ENCODE assay signal across 31 mouse cellular contexts in genomic region chr6:116235336-116235735, GRCm38 (mm10). TPM values are rescaled to one million over a fixed set of nuclear protein-coding genes. Genes with fewer than 3 reads are reported as not detected.
DNase-seq lines count a peak whose midpoint lies in the region; ATAC-seq and TF ChIP-seq lines count a peak whose summit lies in the region.
"Had no signal": no experiment of that assay in that cellular context is flagged by ENCODE, and none has a peak within 500 bp of the region (broad histone marks: within the 10 kb centered on the region; RNA-seq: fewer than 3 reads in every experiment).

No protein-coding gene starts in this region.

- TF ChIP-seq EP300 in CH12.LX (IDR thresholded peaks at IDR 0.05; ENCODE audit: low read length), result no peak

- no peaks in the 10 kb centered on the region for H3K9me3 ChIP-seq in heart, embryonic 11.5 days (replicated peaks; ENCODE audit: control insufficient read depth, low read length)
- no peaks in the 10 kb centered on the region for H3K9me3 ChIP-seq in CH12.LX (replicated peaks; ENCODE audit: low read length)
- H3K9me3 ChIP-seq: embryonic facial prominence, embryonic 10.5 days; embryonic facial prominence, embryonic 15.5 days; forebrain, embryonic 12.5 days; hindbrain, embryonic 12.5 days; liver, embryonic 15.5 days; lung, embryonic 15.5 days; midbrain, embryonic 10.5 days; neural tube, embryonic 12.5 days had no signal

- DNase-seq in adrenal gland, postnatal 10 days, result peak; percentile 48
- DNase-seq in adrenal gland, postnatal 4 days (ENCODE audit: low spot score in 2 of 2), result no peak
- DNase-seq in gastrocnemius, adult 18-20 months (ENCODE audit: low spot score), result peak; percentile 15
- DNase-seq in gastrocnemius, postnatal 14 days, result no peak
- peak; percentile 15 to 17 for DNase-seq in heart, adult 9 months (ENCODE audit: low spot score in 2 of 2)
- DNase-seq in CH12.LX (ENCODE audit: extremely low read depth), result peak; percentile 31
- DNase-seq: cerebellum, postnatal 10 days; forebrain, postnatal 0 days; gastrocnemius, postnatal 25 days; heart, postnatal 14 days; kidney, adult 9 months; kidney, postnatal 10 days; layer of hippocampus, adult 9-11 months; liver; right cerebral cortex, adult 18-20 months; thymus, adult 18-20 months; thymus, postnatal 36 days had no signal

- H3K27me3 ChIP-seq in heart, embryonic 11.5 days (ENCODE audit: control insufficient read depth, insufficient read depth, low read length), result no peaks in the 10 kb centered on the region
- H3K27me3 ChIP-seq in CH12.LX (replicated peaks), result no peaks in the 10 kb centered on the region
- H3K27me3 ChIP-seq: embryonic facial prominence, embryonic 15.5 days; forebrain, embryonic 12.5 days; hindbrain, embryonic 12.5 days; liver, embryonic 15.5 days; lung, embryonic 15.5 days; neural tube, embryonic 12.5 days had no signal

- in situ Hi-C loops in CH12.LX (cut with MboI; ENCODE audit: low pct_ligation_motif_present, low pct_unique_long_range_greater_than_20kb, low sequenced_read_pairs), result no loop called here

- no peak overlapping the region for H3K27ac ChIP-seq in heart, embryonic 11.5 days (ENCODE audit: low read depth, low read length)
- no peak overlapping the region for H3K27ac ChIP-seq in CH12.LX (ENCODE audit: insufficient read depth, low read depth)
- H3K27ac ChIP-seq: embryonic facial prominence, embryonic 10.5 days; embryonic facial prominence, embryonic 15.5 days; forebrain, embryonic 12.5 days; hindbrain, embryonic 12.5 days; liver, embryonic 15.5 days; lung, embryonic 15.5 days; midbrain, embryonic 10.5 days; neural tube, embryonic 12.5 days; stomach, postnatal 0 days had no signal

- H3K79me2 ChIP-seq in CH12.LX (replicated peaks; ENCODE audit: control insufficient read depth, extremely low read depth, insufficient read depth, poor library complexity, severe bottlenecking), result no peaks in the 10 kb centered on the region

- H3K36me3 ChIP-seq in heart, embryonic 11.5 days (ENCODE audit: control insufficient read depth, insufficient read depth, low read length), result peaks cover 23% of the 10 kb centered on the region
- peaks cover 49 to 65% of the 10 kb centered on the region in 2 experiments for H3K36me3 ChIP-seq in CH12.LX (replicated peaks in 1 of 2; ENCODE audit: control insufficient read depth in 1 of 2, insufficient read depth in 1 of 2, low read length in 1 of 2)

- ATAC-seq in heart, embryonic 11.5 days (replicated peaks; ENCODE audit: insufficient number of reproducible peaks, low FRiP score, low TSS enrichment), result no peak
- no peak for ATAC-seq in granulocyte monocyte progenitor cell, adult 5-6 weeks (replicated peaks; ENCODE audit: poor library complexity, severe bottlenecking)
- ATAC-seq: forebrain, postnatal 0 days; intestine, postnatal 0 days; midbrain, embryonic 16.5 days had no signal

- TF ChIP-seq CTCF in CH12.LX (conservative IDR thresholded peaks at IDR 0.05 in 1 of 2, IDR thresholded peaks at IDR 0.05 in 1 of 2; ENCODE audit: low read depth in 2 of 2, low read length in 2 of 2), result no peak

- no peak for TF ChIP-seq RAD21 in CH12.LX (IDR thresholded peaks at IDR 0.05; ENCODE audit: low read depth, low read length)

- no peaks in the 10 kb centered on the region for H3K4me1 ChIP-seq in heart, embryonic 11.5 days (ENCODE audit: control insufficient read depth, insufficient read depth, low read length)
- peaks cover 2 to 25% of the 10 kb centered on the region in 2 experiments for H3K4me1 ChIP-seq in CH12.LX (ENCODE audit: control insufficient read depth in 1 of 2, insufficient read depth in 2 of 2)
- H3K4me1 ChIP-seq: embryonic facial prominence, embryonic 10.5 days; embryonic facial prominence, embryonic 15.5 days; forebrain, embryonic 12.5 days; hindbrain, embryonic 12.5 days; liver, embryonic 15.5 days; lung, embryonic 15.5 days; midbrain, embryonic 10.5 days; neural tube, embryonic 12.5 days had no signal

- intact Hi-C loops in gastrocnemius, postnatal 14 days (cut with DNase I; ENCODE audit: low total_unique reads), result no loop called here

- H3K4me2 ChIP-seq in heart, embryonic 11.5 days, result no peak overlapping the region
- no peak overlapping the region for H3K4me2 ChIP-seq in CH12.LX (ENCODE audit: insufficient read depth, low read depth, poor library complexity, severe bottlenecking)
- H3K4me2 ChIP-seq: embryonic facial prominence, embryonic 15.5 days; forebrain, embryonic 12.5 days; hindbrain, embryonic 12.5 days; liver, embryonic 15.5 days; lung, embryonic 15.5 days; neural tube, embryonic 12.5 days had no signal

- no peak for TF ChIP-seq POLR2A in CH12.LX (IDR thresholded peaks at IDR 0.05; ENCODE audit: low read depth, low read length)

- no peak overlapping the region for H3K9ac ChIP-seq in heart, embryonic 11.5 days (ENCODE audit: low read depth, low read length)
- no peak overlapping the region for H3K9ac ChIP-seq in CH12.LX (ENCODE audit: insufficient read depth, low read depth)
- H3K9ac ChIP-seq: embryonic facial prominence, embryonic 15.5 days; forebrain, embryonic 12.5 days; forebrain, postnatal 0 days; hindbrain, embryonic 12.5 days; liver, embryonic 15.5 days; lung, embryonic 15.5 days; neural tube, embryonic 12.5 days had no signal

- 82% methylated on average over 5 of the region's 5 CpGs for WGBS in heart, embryonic 11.5 days (ENCODE audit: insufficient replicate concordance)

- dilution Hi-C loops in CH12.LX (cut with MboI; ENCODE audit: extremely low pct_ligation_motif_present, extremely low pct_unique_long_range_greater_than_20kb, low sequenced_read_pairs), result no loop called here

- H3K4me3 ChIP-seq in heart, embryonic 11.5 days (ENCODE audit: low read depth, low read length), result no peak overlapping the region
- no peak overlapping the region for H3K4me3 ChIP-seq in CH12.LX (replicated peaks in 1 of 3; ENCODE audit: low read depth in 2 of 3, low read length in 2 of 3, poor library complexity in 1 of 3)
- H3K4me3 ChIP-seq: embryonic facial prominence, embryonic 10.5 days; embryonic facial prominence, embryonic 15.5 days; forebrain, embryonic 12.5 days; hindbrain, embryonic 12.5 days; liver, embryonic 15.5 days; lung, embryonic 15.5 days; midbrain, embryonic 10.5 days; myocyte; neural tube, embryonic 12.5 days had no signal

TF ChIP-seq in CH12.LX, 34 proteins besides CTCF, POLR2A, EP300 and RAD21 (continues in another document):
- TF ChIP-seq SIN3A (IDR thresholded peaks at IDR 0.05; ENCODE audit: low read length), result no peak
- no peak for TF ChIP-seq IRF4 (IDR thresholded peaks at IDR 0.05; ENCODE audit: low read depth, low read length)
- TF ChIP-seq USF1 (IDR thresholded peaks at IDR 0.05; ENCODE audit: low read depth, low read length), result no peak
- TF ChIP-seq E2F4 (IDR thresholded peaks at IDR 0.05; ENCODE audit: insufficient replicate concordance, low read depth, low read length), result no peak
- TF ChIP-seq NRF1 (IDR thresholded peaks at IDR 0.05; ENCODE audit: low read depth, low read length), result no peak
- no peak for TF ChIP-seq RCOR1 (conservative IDR thresholded peaks at IDR 0.05; ENCODE audit: low read depth, low read length)
- no peak for TF ChIP-seq TCF12 (IDR thresholded peaks at IDR 0.05; ENCODE audit: low read depth, low read length)
- no peak for TF ChIP-seq CHD1 (IDR thresholded peaks at IDR 0.05; ENCODE audit: low read depth, low read length)
- TF ChIP-seq JUN (IDR thresholded peaks at IDR 0.05; ENCODE audit: insufficient read depth, low read depth, low read length), result no peak
- TF ChIP-seq CHD2 (IDR thresholded peaks at IDR 0.05; ENCODE audit: low read length), result no peak
- no peak for TF ChIP-seq ETS1 (conservative IDR thresholded peaks at IDR 0.05; ENCODE audit: low read depth, low read length)
- no peak for TF ChIP-seq GABPA (IDR thresholded peaks at IDR 0.05; ENCODE audit: insufficient replicate concordance, low read depth, low read length)
- TF ChIP-seq JUND (conservative IDR thresholded peaks at IDR 0.05; ENCODE audit: low read depth, low read length), result no peak
- no peak for TF ChIP-seq KAT2A (IDR thresholded peaks at IDR 0.05; ENCODE audit: insufficient replicate concordance, low read length)
- no peak for TF ChIP-seq POLR2AphosphoS2 (IDR thresholded peaks at IDR 0.05; ENCODE audit: low read depth, low read length)

RNA-seq across cellular contexts. Expression of gene Washc2, which starts 27.5 kb away (rescaled TPM):
- total RNA-seq in adrenal gland, postnatal 10 days (2021), result 10 to 100 TPM; 41.3 to 52.7 TPM
- 10 to 100 TPM; 74.4 to 79.6 TPM for total RNA-seq in adrenal gland, postnatal 4 days (2021)
- 10 to 100 TPM; 20.5 to 22.1 TPM for total RNA-seq in gastrocnemius, adult 18-20 months (2021)
- 10 to 100 TPM; 22.2 to 22.4 TPM for total RNA-seq in gastrocnemius, postnatal 14 days (2021)
- polyA plus RNA-seq in heart, embryonic 11.5 days (2014; fragmentation: Nextera tagmentation; extraction: Ambion mirVana), result 31.1 and 40.2 TPM in 2 replicates
- 37.4 and 39.6 TPM in 2 replicates for total RNA-seq in CH12.LX (2012; rRNA removed)
- 37.3 and 42.6 TPM in 2 replicates for total RNA-seq in CH12.LX (2014; rRNA removed)
- 51.7 and 59.3 TPM in 2 replicates for polyA plus RNA-seq in CH12.LX (2012; ENCODE audit: insufficient read length, low read depth)
- total RNA-seq in granulocyte monocyte progenitor cell, adult 5-6 weeks (2014; fragmentation: Nextera tagmentation), result 54.8 and 62.2 TPM in 2 replicates
- total RNA-seq in granulocyte monocyte progenitor cell, adult 5-6 weeks (2017), result 49.0 and 53.3 TPM in 2 replicates

RNA-seq across cellular contexts. Expression of gene Zfand4, which starts 28.7 kb away (rescaled TPM):
- 1 to 10 TPM; 5.0 to 5.5 TPM for total RNA-seq in adrenal gland, postnatal 10 days (2021)
- total RNA-seq in adrenal gland, postnatal 4 days (2021), result 1 to 10 TPM; 6.0 to 7.2 TPM
- total RNA-seq in gastrocnemius, adult 18-20 months (2021), result under 1 TPM; 0.52 to 0.94 TPM
- total RNA-seq in gastrocnemius, postnatal 14 days (2021), result 1 to 10 TPM in 1 of 2 experiments, under 1 TPM in 1; 0.97 to 1.3 TPM
- polyA plus RNA-seq in heart, embryonic 11.5 days (2014; fragmentation: Nextera tagmentation; extraction: Ambion mirVana), result 4.5 and 6.3 TPM in 2 replicates
- total RNA-seq in CH12.LX (2012; rRNA removed), result 3.0 and 3.1 TPM in 2 replicates
- 2.2 and 2.7 TPM in 2 replicates for total RNA-seq in CH12.LX (2014; rRNA removed)
- 3.8 and 4.4 TPM in 2 replicates for polyA plus RNA-seq in CH12.LX (2012; ENCODE audit: insufficient read length, low read depth)
- total RNA-seq in granulocyte monocyte progenitor cell, adult 5-6 weeks (2014; fragmentation: Nextera tagmentation), result 19.9 and 32.7 TPM in 2 replicates
- 15.3 and 16.3 TPM in 2 replicates for total RNA-seq in granulocyte monocyte progenitor cell, adult 5-6 weeks (2017)

RNA-seq across cellular contexts. Expression of gene Tmcc1, which starts 42.0 kb away (rescaled TPM):
- total RNA-seq in adrenal gland, postnatal 10 days (2021), result 10 to 100 TPM; 22.9 to 27.0 TPM
- total RNA-seq in adrenal gland, postnatal 4 days (2021), result 10 to 100 TPM; 25.8 to 26.8 TPM
- total RNA-seq in gastrocnemius, adult 18-20 months (2021), result 10 to 100 TPM; 58.3 to 69.2 TPM
- 10 to 100 TPM; 26.8 to 37.0 TPM for total RNA-seq in gastrocnemius, postnatal 14 days (2021)
- 12.2 and 15.0 TPM in 2 replicates for polyA plus RNA-seq in heart, embryonic 11.5 days (2014; fragmentation: Nextera tagmentation; extraction: Ambion mirVana)
- total RNA-seq in CH12.LX (2012; rRNA removed), result 52.6 and 60.8 TPM in 2 replicates
- 3.6 and 3.9 TPM in 2 replicates for total RNA-seq in CH12.LX (2014; rRNA removed)
- polyA plus RNA-seq in CH12.LX (2012; ENCODE audit: insufficient read length, low read depth), result 3.7 TPM in 2 replicates
- 5.4 and 13.1 TPM in 2 replicates for total RNA-seq in granulocyte monocyte progenitor cell, adult 5-6 weeks (2014; fragmentation: Nextera tagmentation)
- 8.2 and 9.9 TPM in 2 replicates for total RNA-seq in granulocyte monocyte progenitor cell, adult 5-6 weeks (2017)

Comparison
In these comparisons a context has a peak if more than half of its experiments do, and no peak if none do; other contexts are left out.
1. DNase-seq: peak in adrenal gland, postnatal 10 days (single experiment), gastrocnemius, adult 18-20 months (single experiment), heart, adult 9 months (2 of 2) and CH12.LX (single experiment); none in adrenal gland, postnatal 4 days (0 of 2) and gastrocnemius, postnatal 14 days (single experiment).